Mouse (Mus musculus) B cell, adult 2 months (primary cell): Measurements from ENCODE around the gene Zzz3.
"Not testable (repeated sequence)": the region's sequence is repeated elsewhere in the genome, so short reads cannot be mapped to it uniquely, and the experiment has no call there.

Experiments
- DNase-seq, 2 experiments: peaks; one replicate each; pipeline ENCODE4 v3.0.0; 2022

The Zzz3 gene

GRCm38 (mm10) chr3:152401964-152402670, 6.8 kb downstream of the Zzz3 start:
- peak; percentile 34 to 54 for DNase-seq

GRCm38 (mm10) chr3:152402671-152403066, 7.4 kb downstream of the Zzz3 start:
- DNase-seq = no peak

DNA sequence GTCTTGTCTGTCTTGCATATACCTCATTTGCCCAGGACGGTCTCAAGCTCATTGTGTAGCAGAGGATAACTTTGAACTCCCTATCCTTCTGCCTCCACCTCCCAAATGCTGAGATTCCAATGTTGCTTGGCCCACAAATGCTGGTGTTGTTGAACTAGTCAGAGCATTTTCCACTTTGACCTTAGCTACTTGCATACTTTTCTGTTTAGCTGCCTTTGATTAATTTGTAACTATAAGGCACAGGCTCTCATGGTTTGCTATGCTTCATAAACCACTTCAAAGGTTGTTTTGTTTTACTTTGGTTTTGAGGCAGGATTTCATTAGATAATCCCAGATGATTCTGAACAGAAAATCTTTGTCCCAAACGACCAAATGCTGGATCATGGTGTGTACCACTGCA, 8.6 kb downstream of the Zzz3 start:
- DNase-seq = no peak

GRCm38 (mm10) chr3:152405420-152405819, 10.1 kb downstream of the Zzz3 start:
- no peak for DNase-seq

GRCm38 (mm10) chr3:152405978-152406640, 10.8 kb downstream of the Zzz3 start:
- DNase-seq = no peak

DNA sequence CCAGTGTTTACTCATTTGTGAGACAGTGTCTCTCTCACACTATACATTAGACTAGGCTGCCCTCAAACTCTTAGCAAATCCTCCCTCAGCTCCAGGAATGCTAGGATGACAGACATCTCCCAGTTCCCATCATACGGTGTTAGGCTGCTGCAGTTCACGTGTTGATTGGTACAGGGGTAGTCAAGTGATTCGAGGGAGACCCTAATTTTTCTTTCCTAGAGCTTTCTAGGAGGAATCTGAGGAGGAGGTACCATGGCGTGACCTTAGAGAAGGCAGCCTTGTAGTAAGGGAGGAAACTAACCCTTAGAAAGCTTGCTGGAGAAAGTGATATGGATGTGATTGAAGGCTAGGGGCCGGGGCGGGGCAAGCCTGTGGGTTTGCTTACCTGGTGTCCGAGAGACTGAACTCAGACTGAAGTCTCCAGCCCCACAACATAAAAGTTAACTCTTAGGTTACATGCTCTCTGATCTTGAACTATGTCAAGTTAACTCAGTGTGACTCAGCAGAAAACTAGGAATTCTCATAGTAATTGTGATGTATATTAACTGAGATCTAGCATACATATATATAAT, 15.8 kb downstream of the Zzz3 start:
- no peak for DNase-seq

DNA sequence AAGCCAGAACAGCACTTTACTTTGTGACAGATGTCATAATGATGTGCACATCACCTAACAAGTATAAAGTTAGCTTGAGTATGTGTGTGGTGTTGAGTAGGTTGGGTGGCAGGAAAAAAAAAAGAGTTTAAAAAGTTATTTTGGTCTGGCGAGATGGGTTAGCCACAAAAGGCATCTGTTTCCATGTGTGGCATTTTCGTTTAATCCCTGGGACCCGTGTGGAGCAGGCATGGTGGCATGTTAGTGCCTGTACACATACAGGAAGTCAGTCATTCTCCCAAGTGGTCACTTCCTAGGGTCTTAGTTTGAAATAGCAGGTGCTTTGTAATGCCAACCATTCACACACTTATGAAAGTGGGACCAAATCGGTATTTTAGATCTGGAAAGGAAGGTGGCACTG, 17.1 kb downstream of the Zzz3 start:
- no peak for DNase-seq

GRCm38 (mm10) chr3:152428925-152429324, 33.7 kb downstream of the Zzz3 start:
- no peak for DNase-seq

DNA sequence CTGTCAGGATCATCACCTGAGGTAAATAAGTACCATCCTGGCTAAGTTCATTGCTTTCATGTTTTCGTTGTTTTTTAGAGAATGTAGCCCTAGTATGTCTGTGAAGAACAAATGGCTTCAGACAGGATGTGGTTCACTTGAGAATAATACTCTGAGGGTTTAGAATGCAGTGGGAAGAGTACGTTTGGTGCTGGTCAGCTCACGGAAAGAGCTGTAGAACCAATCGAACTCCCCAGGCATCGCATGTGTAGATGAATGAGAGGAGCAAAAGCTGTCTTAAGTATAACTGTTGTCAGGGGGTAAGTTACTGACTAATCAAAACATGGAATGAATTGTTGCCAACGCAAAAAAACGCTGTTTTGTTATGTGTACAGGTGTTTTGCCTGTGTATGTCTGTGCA, 37.4 kb downstream of the Zzz3 start:
- DNase-seq = no peak

DNA sequence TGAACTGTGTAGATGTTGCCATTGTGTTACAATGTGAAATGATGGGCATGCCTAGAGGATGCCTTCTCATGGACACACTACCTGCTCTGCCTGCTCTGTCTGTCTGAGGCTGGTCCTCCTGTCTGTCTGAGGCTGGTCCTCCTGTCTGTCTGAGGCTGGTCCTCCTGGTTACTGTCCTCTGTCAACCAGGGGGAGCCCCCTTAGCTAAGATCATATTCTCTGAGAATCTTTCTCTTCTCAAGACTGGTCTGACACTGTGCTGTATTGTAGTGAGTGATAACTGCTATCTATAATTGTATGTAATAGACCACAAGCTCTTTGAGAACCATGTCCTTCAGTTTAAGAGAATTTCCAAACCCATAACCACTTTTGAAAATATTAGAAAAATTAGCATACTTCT, 40.3 kb downstream of the Zzz3 start:
- no peak for DNase-seq

GRCm38 (mm10) chr3:152438068-152438467, 42.8 kb downstream of the Zzz3 start:
- DNase-seq = no peak

DNA sequence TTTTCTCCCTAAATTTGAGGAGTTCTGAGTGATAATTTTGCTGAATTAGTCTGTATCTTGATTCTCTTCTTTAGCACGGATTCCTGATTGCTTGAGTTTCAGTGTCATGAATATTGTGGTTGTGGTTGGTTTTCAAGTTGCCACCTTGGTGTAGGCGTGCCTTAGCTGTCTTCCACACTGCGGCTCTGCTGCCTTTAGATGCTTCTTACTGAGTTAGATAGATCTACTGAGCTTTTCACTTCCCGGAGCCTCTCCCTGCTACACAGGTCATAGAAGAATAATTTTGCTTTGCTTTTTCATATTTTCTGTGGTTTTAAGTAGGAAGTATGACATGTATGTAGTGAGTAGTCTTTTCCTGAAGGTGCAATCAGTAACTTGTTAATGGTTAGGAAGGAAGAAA, 47.5 kb downstream of the Zzz3 start:
- no peak for DNase-seq

DNA sequence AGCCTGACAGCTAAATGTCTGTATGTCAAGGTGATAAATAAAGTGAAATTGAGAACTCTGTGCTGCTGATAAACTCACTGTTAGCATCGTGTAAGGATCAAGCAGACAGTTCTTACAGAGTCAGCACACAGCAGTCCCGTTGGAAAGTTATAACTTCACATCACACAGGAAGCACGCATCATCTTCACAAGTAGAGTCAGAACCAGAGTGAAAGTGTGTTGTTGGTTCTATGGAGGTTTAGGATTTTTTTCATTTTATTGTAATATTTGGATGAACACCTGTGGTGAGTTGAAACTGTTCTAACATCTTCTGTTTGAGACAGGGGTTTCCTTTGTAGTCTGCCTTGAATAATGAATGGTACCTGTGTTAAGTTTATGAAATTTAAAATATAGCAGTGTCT, 48.8 kb downstream of the Zzz3 start:
- no peak for DNase-seq

- DNase-seq = no peak
Measured at GRCm38 (mm10) chr3:152446966-152447365, 51.7 kb downstream of the Zzz3 start.

DNA sequence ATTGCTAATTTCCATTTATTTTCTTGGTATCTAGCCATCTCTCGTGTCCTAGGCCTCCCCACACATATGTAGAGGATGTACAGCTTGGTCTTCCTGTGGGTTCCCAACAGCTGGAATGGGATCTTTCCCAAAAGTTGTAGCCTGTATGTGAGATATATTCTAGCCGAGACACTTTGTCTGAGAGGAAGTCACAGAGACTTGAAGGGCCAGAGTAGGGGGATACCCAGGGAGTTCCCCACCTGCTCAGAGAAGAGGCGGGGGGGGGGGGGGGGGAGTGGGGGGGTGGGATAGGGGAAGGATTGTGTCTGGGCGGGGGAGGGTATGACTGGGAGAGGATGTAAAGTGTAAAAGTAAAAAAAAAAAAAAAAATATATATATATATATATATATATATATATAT, 57.9 kb downstream of the Zzz3 start:
- DNase-seq = no peak

DNA sequence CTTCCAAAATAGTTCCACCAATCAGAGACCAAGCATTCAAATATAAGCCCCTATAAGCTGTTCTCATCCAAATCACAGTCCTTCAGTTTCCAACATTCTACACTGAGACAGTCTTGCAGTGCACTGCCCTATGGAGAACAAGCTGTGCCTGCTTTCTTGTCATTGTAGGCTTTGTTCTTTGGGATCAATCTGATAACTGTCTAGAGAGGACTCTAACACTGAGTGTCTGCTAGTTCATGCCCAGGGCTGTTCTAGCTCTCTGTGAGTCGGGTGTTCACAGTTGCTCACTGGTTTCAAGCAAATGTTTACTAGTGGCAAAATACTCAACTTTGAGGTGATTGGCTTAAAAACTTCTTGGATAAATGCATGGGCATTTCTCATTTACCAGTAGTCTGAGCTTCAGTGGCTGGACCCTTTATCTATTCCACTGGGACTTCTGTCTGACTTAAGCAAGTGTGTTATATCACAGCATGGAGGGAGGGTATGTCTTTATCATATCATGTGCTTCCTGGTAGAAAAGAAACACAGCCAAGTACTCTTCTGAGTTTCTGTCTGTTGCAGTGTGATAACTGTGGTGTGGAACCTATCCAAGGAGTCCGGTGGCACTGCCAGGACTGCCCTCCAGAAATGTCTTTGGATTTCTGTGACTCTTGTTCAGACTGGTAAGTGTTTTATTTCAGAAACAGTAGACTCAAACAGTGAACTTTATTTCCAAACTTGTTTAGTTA, 62.2 kb downstream of the Zzz3 start:
- no peak for DNase-seq

DNA sequence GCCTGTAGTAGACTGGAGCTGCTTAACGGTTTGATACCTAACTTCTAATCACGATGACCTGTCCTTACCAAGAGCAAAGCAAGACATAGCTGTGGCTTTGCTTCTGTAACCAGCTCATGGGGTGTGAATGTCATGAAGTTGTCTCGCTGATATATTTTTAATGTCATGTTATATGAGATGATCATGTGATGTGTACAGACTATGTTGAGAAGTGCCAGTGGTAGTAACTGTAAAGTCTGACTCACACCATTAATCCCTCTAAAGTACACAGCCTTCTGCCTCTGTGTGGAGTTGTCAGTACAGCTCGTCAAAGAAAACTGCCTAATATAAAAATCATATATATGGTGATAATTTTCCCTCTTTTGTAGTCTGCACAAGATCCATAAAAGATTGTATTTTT, 63.6 kb downstream of the Zzz3 start:
- not testable (repeated sequence) for DNase-seq

GRCm38 (mm10) chr3:152460802-152461201, 65.5 kb downstream of the Zzz3 start:
- DNase-seq = no peak

GRCm38 (mm10) chr3:152462038-152462547, 66.8 kb downstream of the Zzz3 start:
- DNase-seq = no peak

- DNase-seq = no peak
Measured at GRCm38 (mm10) chr3:152462900-152463299, 67.6 kb downstream of the Zzz3 start.

- no peak for DNase-seq
Measured at GRCm38 (mm10) chr3:152464462-152464861, 69.2 kb downstream of the Zzz3 start.

- no peak for DNase-seq
Measured at GRCm38 (mm10) chr3:152465338-152465737, 70.1 kb downstream of the Zzz3 start.

DNA sequence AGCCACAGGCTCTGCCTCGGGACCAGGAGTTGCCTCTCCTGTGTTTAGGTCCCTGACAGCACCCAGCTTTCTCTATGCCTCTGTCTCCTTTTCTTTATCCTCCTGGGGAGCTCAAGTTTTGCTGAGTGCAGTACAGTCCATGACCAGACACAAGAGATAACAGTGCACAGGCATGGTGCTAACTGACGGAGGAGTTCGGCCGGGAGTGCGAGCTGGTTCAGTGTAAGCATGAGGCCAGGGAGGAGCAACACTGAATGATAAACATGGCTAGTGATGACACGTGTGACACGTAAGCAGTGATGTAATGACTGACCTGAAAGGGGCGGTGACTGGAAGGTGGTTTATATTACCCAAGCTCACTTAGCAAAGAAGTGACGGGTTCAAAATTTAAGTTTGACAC, 71.6 kb downstream of the Zzz3 start:
- DNase-seq = no peak

- no peak for DNase-seq
Measured at GRCm38 (mm10) chr3:152467312-152467711, 72.0 kb downstream of the Zzz3 start.
